Mouse (Mus musculus): Measurements from ENCODE around the gene Rab11a. TPM values are rescaled to one million over a fixed set of nuclear protein-coding genes. Genes with fewer than 3 reads are reported as not detected.

Gene Rab11a
- polyA plus RNA-seq (2016; fragmentation: Nextera tagmentation; extraction: Ambion mirVana): 247 and 254 TPM in 2 replicates

DNA sequence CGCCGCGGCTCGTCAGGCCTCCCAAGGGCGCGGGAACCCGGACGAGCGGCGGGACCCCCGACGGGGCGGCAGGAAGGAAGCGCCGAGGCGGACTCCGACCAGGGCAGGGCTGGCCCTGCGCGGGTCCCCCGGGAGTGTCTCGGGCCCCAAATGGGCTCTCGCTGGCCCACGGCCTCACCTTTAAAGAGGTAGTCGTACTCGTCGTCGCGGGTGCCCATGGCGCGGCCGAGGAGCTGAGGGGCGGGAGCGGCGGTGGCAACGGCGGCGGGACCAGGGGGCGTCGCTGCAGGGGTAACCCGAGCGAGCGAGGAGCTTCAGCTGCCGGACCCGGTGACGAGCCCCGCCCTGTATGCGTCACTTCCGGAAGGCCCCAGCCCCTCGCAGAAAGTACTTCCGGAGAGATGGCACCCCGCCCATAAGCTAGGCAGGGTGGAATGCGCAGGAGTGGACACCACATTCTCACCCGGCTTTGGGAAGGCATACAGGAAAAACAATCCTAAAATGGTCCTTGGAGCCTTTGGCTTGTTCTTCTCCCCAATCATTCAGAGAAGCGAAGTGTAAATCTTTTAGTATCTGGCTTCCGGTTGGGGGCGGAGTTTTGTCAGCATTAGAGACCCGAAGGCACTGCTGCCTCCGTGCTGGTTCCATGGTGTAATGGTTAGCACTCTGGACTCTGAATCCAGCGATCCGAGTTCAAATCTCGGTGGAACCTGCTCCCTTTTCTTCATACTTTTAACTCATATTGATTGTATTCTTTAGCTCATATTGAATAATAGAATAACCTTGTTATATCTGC is at the start of gene Rab11a:
Gene Rab11a (minus strand): TSS at position 353 of the 796 bp plus-strand sequence.
- DNase-seq (ENCODE audit: low spot score): peak; percentile 96
- no peaks in the 10 kb centered on the region for H3K27me3 ChIP-seq (replicated peaks; ENCODE audit: low read depth, poor library complexity, severe bottlenecking)
- peaks cover 9% of the 10 kb centered on the region for H3K4me1 ChIP-seq

GRCm38 (mm10) chr9:64786216-64786905 is 48.8 kb upstream of the Rab11a start:
- H3K27ac ChIP-seq (replicated peaks): no peak overlapping the region
- H3K9me3 ChIP-seq: no peaks in the 10 kb centered on the region
- H3K4me1 ChIP-seq: no peaks in the 10 kb centered on the region
- no peak overlapping the region for H3K4me3 ChIP-seq
- no peaks in the 10 kb centered on the region for H3K36me3 ChIP-seq (replicated peaks)
- H3K27me3 ChIP-seq (replicated peaks; ENCODE audit: low read depth, poor library complexity, severe bottlenecking): no peaks in the 10 kb centered on the region
- WGBS: 89% methylated on average over 9 of the region's 9 CpGs
- no peak for DNase-seq (ENCODE audit: low spot score)

More for the DNA sequence above, at the start of gene Rab11a:
- Histone ChIP-seq H3K9me3 (no peaks in the 10 kb centered on the region), H3K4me3 (peak within 1 kb of the TSS; percentile 88), H3K27ac (replicated peaks) (peak within 1 kb of the TSS; percentile 87), H3K36me3 (replicated peaks) (no peaks in the 10 kb centered on the region)
- under 1% methylated on average over 61 of the region's 61 CpGs for WGBS

GRCm38 (mm10) chr9:64784841-64785240 is 47.3 kb upstream of the Rab11a start:
- H3K4me3 ChIP-seq: no peak overlapping the region
- no peaks in the 10 kb centered on the region for H3K36me3 ChIP-seq (replicated peaks)
- no peak overlapping the region for H3K27ac ChIP-seq (replicated peaks)
- peak; percentile 71 for DNase-seq (ENCODE audit: low spot score)
- no peaks in the 10 kb centered on the region for H3K9me3 ChIP-seq
- H3K27me3 ChIP-seq (replicated peaks; ENCODE audit: low read depth, poor library complexity, severe bottlenecking): no peaks in the 10 kb centered on the region
- no peaks in the 10 kb centered on the region for H3K4me1 ChIP-seq
- WGBS: 35% methylated on average over 4 of the region's 4 CpGs

GRCm38 (mm10) chr9:64783511-64783910 is 46.0 kb upstream of the Rab11a start:
- Histone ChIP-seq H3K27ac (replicated peaks) (no peak overlapping the region), H3K36me3 (replicated peaks) (no peaks in the 10 kb centered on the region)
- WGBS: 81% methylated on average over 7 of the region's 7 CpGs

GRCm38 (mm10) chr9:64779628-64780027 is 42.1 kb upstream of the Rab11a start:
- Histone ChIP-seq H3K4me3 (no peak overlapping the region), H3K27ac (replicated peaks) (no peak overlapping the region), H3K27me3 (replicated peaks; ENCODE audit: low read depth, poor library complexity, severe bottlenecking) (no peaks in the 10 kb centered on the region), H3K4me1 (peaks cover 6% of the 10 kb centered on the region), H3K9me3 (no peaks in the 10 kb centered on the region), H3K36me3 (replicated peaks) (no peaks in the 10 kb centered on the region)
- no peak for DNase-seq (ENCODE audit: low spot score)
- 44% methylated on average over 7 of the region's 7 CpGs for WGBS

More at GRCm38 (mm10) chr9:64783511-64783910, 46.0 kb upstream of the Rab11a start:
- no peak for DNase-seq (ENCODE audit: low spot score)
- no peak overlapping the region for H3K4me3 ChIP-seq
- H3K4me1 ChIP-seq: no peaks in the 10 kb centered on the region
- H3K9me3 ChIP-seq: no peaks in the 10 kb centered on the region
- no peaks in the 10 kb centered on the region for H3K27me3 ChIP-seq (replicated peaks; ENCODE audit: low read depth, poor library complexity, severe bottlenecking)

DNA sequence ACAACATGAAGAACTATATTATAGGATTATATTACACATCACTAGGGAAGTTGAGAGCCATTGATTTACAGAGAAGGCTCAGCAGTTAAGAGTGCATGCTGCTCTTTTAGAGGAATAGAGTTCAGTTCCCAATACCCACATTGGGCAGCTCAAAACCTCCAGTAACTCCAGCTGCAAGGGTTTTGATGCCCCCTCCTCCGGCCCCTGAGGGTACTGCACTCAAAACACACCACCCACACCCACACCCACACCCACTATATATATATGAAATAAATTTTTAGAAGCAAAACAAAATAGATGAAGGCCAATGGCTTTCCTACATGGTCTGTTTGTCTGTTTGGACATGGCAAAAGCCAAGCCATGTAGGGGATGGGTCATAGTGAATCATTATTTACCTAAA is 40.6 kb upstream of the Rab11a start:
- 95% methylated on average over 1 of the region's 1 CpGs for WGBS
- H3K36me3 ChIP-seq (replicated peaks): no peaks in the 10 kb centered on the region
- H3K9me3 ChIP-seq: no peaks in the 10 kb centered on the region
- DNase-seq (ENCODE audit: low spot score): no peak
- no peak overlapping the region for H3K4me3 ChIP-seq
- no peak overlapping the region for H3K27ac ChIP-seq (replicated peaks)
- H3K27me3 ChIP-seq (replicated peaks; ENCODE audit: low read depth, poor library complexity, severe bottlenecking): no peaks in the 10 kb centered on the region
- H3K4me1 ChIP-seq: peaks cover 10% of the 10 kb centered on the region

- Histone ChIP-seq H3K4me1 (peaks cover 10% of the 10 kb centered on the region), H3K4me3 (no peak overlapping the region), H3K27ac (replicated peaks) (no peak overlapping the region), H3K27me3 (replicated peaks; ENCODE audit: low read depth, poor library complexity, severe bottlenecking) (no peaks in the 10 kb centered on the region), H3K9me3 (no peaks in the 10 kb centered on the region), H3K36me3 (replicated peaks) (no peaks in the 10 kb centered on the region)
- 93% methylated on average over 4 of the region's 4 CpGs for WGBS
- no peak for DNase-seq (ENCODE audit: low spot score)
Measured at GRCm38 (mm10) chr9:64777441-64777987, 40.0 kb upstream of the Rab11a start.

- Histone ChIP-seq H3K9me3 (no peaks in the 10 kb centered on the region), H3K4me3 (no peak overlapping the region), H3K27ac (replicated peaks) (no peak overlapping the region), H3K36me3 (replicated peaks) (no peaks in the 10 kb centered on the region), H3K4me1 (peaks cover 10% of the 10 kb centered on the region), H3K27me3 (replicated peaks; ENCODE audit: low read depth, poor library complexity, severe bottlenecking) (no peaks in the 10 kb centered on the region)
- 82% methylated on average over 4 of the region's 4 CpGs for WGBS
- DNase-seq (ENCODE audit: low spot score): no peak
Measured at GRCm38 (mm10) chr9:64775491-64775890, 37.9 kb upstream of the Rab11a start.

GRCm38 (mm10) chr9:64774883-64775282 is 37.3 kb upstream of the Rab11a start:
- Histone ChIP-seq H3K27me3 (replicated peaks; ENCODE audit: low read depth, poor library complexity, severe bottlenecking) (no peaks in the 10 kb centered on the region), H3K36me3 (replicated peaks) (no peaks in the 10 kb centered on the region), H3K4me1 (peaks cover 10% of the 10 kb centered on the region), H3K9me3 (no peaks in the 10 kb centered on the region), H3K4me3 (no peak overlapping the region), H3K27ac (replicated peaks) (no peak overlapping the region)
- no peak for DNase-seq (ENCODE audit: low spot score)
- WGBS: 88% methylated on average over 2 of the region's 2 CpGs

DNA sequence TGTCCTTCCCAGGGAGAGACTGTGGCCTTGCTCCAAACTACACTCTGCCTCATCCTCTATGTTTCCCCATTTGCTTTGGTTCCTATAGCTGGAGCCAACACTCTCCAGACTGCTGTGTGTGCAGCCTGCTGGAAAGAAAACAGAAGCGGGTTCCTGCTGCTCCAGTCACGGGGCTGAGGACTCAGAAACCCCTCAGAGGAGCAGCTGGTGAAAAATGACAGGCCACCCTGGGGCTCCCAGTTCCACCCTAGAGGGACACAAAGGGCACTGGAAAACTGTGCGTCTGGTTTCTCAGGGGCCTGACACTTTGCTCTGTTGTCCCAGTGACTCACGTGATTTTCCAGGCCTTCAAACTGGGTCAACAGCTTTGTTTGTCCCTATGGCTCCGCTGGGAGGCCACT is 36.9 kb upstream of the Rab11a start:
- Histone ChIP-seq H3K27ac (replicated peaks) (no peak overlapping the region), H3K27me3 (replicated peaks; ENCODE audit: low read depth, poor library complexity, severe bottlenecking) (no peaks in the 10 kb centered on the region), H3K36me3 (replicated peaks) (no peaks in the 10 kb centered on the region), H3K4me3 (no peak overlapping the region), H3K9me3 (no peaks in the 10 kb centered on the region), H3K4me1 (peaks cover 12% of the 10 kb centered on the region)
- 38% methylated on average over 5 of the region's 5 CpGs for WGBS
- no peak for DNase-seq (ENCODE audit: low spot score)

GRCm38 (mm10) chr9:64773936-64774335 is 36.4 kb upstream of the Rab11a start:
- H3K9me3 ChIP-seq: no peaks in the 10 kb centered on the region
- DNase-seq (ENCODE audit: low spot score): no peak
- H3K4me1 ChIP-seq: peaks cover 14% of the 10 kb centered on the region
- no peak overlapping the region for H3K27ac ChIP-seq (replicated peaks)
- no peaks in the 10 kb centered on the region for H3K27me3 ChIP-seq (replicated peaks; ENCODE audit: low read depth, poor library complexity, severe bottlenecking)
- no peak overlapping the region for H3K4me3 ChIP-seq
- H3K36me3 ChIP-seq (replicated peaks): no peaks in the 10 kb centered on the region
- 62% methylated on average over 4 of the region's 4 CpGs for WGBS

DNA sequence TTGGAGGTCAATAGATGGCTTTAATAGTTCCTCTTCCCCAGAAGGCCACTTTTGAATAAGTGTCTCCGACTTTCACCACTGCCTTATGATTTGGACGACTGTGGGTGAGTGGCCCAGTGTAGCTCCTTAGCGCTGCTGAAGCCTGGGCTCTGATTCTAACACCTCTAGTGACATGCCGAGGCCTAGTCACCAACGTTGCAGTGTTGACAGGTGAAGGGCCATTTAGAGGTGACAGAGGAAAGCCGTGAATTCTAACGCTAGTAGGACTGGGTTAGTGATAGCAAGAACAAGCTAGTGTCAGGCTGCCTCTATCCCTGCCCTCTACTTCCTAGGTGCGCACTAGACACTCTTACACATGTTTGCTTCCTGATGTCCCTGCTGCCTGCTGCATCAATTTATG is 35.7 kb upstream of the Rab11a start:
- H3K4me1 ChIP-seq: peaks cover 14% of the 10 kb centered on the region
- no peak for DNase-seq (ENCODE audit: low spot score)
- H3K36me3 ChIP-seq (replicated peaks): no peaks in the 10 kb centered on the region
- H3K9me3 ChIP-seq: no peaks in the 10 kb centered on the region
- H3K27me3 ChIP-seq (replicated peaks; ENCODE audit: low read depth, poor library complexity, severe bottlenecking): no peaks in the 10 kb centered on the region
- WGBS: 87% methylated on average over 8 of the region's 8 CpGs
- H3K27ac ChIP-seq (replicated peaks): no peak overlapping the region
- no peak overlapping the region for H3K4me3 ChIP-seq

DNA sequence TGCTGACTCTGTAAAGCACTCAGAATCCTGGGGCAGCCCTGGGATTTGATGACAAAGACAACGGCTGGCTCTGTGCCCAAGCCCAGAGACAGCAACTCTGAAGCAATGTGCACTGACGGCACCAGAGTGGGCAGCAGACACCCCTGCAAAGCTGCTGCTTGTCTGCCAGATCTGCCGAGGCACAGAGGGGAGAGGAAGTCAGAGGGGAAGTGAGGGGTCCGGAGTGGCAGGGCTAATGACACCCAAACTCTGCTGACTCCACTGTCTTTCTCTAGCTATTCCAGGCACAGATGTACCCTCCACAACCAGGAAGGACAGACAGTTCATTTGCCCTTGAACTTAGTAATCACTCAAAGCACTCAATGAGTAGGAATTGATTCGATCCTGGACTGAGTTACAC is 33.7 kb upstream of the Rab11a start:
- DNase-seq (ENCODE audit: low spot score): no peak
- Histone ChIP-seq H3K4me1 (peaks cover 14% of the 10 kb centered on the region), H3K27ac (replicated peaks) (no peak overlapping the region), H3K4me3 (no peak overlapping the region), H3K36me3 (replicated peaks) (no peaks in the 10 kb centered on the region), H3K27me3 (replicated peaks; ENCODE audit: low read depth, poor library complexity, severe bottlenecking) (no peaks in the 10 kb centered on the region), H3K9me3 (no peaks in the 10 kb centered on the region)
- 77% methylated on average over 5 of the region's 5 CpGs for WGBS
